Mouse (Mus musculus) naive thymus-derived CD4-positive, alpha-beta T cell, adult 2 months (primary cell): ENCODE measurements around the gene Adcy9.
"Not testable (repeated sequence)": the region's sequence is repeated elsewhere in the genome, so short reads cannot be mapped to it uniquely, and the experiment has no call there.

Experiments used
- DNase-seq: peaks from one replicate; pipeline ENCODE4 v3.0.0-alpha.2; 2011; ENCODE audit warnings: low read depth

Gene Adcy9

DNA sequence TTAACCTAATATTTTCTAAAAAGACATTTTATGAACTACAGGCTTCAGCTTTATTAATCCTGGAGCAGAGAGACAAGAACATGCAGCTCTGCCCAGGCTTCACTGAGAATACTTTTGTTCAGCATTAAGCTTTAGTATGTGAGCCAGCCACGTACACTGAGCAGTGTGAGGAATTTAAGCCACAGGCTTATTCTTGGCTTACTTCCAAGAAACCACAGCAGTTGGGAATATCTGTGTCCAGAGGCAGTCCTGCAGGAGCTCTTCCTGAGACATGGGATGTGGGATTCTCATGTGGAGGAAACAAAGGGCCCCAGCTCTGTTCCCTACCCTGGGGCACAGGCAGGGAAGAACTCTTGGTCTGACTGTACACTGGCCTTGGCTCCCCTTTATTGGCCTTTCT is 149.4 kb downstream of the Adcy9 start:
- no peak for DNase-seq

DNA sequence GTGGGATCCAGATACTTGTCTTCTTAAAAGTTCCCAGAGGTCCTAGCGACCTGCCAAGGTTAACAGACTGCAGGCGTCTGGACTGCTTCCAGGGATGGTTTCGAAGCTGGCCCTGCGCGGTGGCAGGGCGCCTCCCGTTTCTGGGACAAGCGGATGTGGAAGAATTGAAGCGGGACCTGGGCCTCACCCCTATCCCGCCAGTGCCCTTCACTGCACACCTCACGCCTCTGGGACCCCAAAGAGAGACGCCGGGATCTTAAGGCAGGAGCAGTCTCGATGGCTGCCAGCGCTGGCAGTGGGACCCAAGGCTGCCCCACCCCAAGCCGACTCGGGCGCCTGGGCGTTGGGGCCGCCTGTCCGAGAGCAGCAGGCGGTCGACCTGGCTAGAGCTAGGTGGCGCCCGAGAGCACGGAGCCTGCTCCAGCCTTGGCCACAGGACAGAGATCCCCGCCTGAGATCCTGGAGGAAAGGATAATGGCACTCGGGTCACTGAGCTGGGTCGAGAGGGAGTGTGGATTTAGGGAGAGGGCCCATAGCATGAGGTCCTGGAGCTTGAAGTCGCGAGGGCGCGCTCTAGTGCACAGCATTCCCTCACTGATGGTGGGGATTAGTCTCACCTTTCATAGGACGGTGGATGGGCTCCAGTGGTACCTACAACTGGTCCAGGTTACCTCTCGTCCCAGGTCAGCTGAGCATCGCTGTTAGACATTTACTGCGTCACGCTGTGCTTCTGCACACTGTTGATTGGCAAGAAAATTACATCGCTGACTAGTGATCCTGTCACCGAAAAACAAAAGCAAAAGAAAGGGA is 152.2 kb downstream of the Adcy9 start:
- DNase-seq = peak; percentile 58

DNA sequence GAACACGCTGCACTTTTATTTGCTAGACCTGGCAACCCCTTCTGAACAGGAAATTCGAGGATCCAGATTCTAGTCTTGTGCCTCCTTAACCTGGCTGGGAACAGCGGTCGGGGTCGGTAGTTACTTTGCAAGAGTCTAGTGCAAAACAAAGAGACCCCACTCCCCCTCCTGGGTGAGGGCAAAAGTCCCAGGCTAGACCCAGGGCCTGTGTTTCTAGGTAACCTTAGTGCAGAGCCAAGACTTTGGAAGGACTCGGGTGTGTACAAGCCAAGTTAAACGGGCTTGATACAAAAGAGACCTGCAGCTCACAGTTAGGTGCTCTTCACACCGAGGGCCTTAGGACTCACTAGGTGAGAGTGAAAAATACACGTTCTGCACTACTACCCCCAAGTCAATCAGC is 152.8 kb downstream of the Adcy9 start:
- no peak for DNase-seq

DNA sequence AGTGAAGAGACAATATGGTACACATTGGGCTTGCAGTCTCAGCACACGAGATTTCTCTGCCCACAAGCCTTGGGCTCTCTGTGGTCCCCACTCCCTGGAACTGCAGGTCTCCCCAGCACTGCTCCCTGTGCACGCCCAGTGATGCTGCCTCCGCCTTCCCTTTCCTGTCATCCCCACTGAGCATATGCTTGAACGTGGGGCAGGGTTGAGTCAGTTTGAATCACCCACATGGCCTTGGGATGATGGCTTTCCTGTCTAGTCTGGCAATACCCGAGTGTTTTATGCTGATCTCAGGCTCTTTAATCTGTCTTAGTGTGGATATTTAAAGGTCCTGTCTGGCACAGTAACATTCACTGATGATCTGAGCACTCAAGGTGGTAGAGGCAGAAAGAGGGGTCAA is 154.9 kb downstream of the Adcy9 start:
- no peak for DNase-seq

DNA sequence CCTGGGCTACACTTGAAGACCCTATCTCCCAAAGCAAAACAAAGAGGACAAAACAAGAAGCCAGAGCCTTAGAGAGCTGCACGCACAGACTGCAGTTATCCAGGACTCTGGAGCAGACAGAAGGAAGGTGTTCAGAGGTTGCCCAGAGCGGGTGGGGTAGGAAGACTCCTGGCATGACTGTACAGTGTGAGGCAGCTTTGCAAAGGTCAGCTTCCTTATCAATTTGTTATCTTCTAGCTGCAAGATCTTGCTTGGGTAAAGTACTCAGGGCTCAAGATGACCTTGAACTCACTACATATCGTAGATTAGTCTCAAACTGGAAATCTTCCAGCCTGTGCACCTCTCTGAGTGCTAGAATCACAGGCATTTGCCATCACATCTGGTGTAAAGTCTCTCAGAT is 156.8 kb downstream of the Adcy9 start:
- DNase-seq = no peak

DNA sequence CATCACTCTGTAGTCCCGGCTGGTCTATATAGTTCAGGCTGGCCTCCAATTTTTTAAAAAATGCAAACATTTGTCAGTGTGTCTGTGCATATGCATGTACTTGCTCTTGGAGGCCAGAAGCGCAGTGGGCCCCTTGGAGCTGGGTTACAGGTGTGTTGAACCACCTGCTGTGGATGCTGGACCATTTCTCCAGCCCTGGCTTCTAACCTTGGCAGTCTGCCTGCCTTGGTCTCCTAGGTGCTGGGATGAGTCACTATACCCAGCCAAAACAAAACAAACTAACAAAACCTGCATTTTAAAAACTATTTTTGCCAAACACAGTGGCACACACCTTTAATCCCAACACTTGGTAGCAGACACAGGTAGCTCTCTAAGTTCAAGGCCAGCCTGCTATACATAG is 162.8 kb downstream of the Adcy9 start:
- DNase-seq = no peak

DNA sequence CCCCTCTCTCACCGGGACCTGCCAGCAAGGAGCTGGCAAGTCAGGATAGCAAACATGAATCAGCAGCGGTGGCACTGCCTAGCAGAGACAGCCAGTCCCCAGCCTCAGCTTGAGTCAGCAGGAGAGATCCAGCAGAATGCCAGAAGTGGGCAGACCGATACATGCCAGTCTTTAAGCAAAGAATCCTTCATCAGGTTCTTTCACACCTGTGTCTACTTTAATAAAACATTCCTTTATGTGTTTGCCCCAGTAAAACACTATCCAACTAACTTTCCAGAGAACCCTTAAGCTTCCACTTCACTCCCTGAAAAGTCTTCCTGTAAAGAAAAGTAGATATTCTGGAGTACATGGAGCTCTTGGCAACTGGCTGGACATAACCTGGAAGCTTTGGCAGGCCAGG is 171.5 kb downstream of the Adcy9 start:
- DNase-seq = no peak

DNA sequence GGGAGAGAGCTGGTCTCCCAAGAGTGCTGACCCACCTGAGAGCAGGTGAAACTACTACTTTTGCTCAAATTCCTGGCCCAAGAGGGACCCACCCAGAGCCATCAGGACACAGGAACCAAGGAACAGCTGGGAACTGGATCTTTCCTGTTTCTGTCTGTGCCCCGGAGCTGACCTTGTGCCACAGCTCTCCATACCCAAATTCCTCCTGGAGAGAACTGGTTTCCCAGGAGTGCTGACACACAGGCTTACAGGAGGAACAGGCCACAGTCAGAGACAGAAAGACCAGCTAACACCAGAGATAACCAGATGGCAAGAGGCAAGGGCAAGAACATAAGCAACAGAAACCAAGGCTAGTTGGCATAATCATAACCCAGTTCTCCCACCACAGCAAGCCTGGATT is 175.1 kb downstream of the Adcy9 start:
- not testable (repeated sequence) for DNase-seq
